Mouse (Mus musculus): ENCODE measurements around the gene Stt3a. TPM values are rescaled to one million over a fixed set of nuclear protein-coding genes. Genes with fewer than 3 reads are reported as not detected.

The Stt3a gene
- total RNA-seq, 2 experiments from 2014 or later: 34.3 to 46.0 TPM

GRCm38 (mm10) chr9:36692920-36693319 lies 74.6 kb downstream of the Stt3a start, which contains the start of gene Acrv1:
Gene Acrv1, plus strand, starts transcription at chr9:36693220.
- no peak within 1 kb of the TSS for H3K4me3 ChIP-seq
- intact Hi-C loops (cut with DNase I): no loop called here
- no peak for DNase-seq
- H3K27ac ChIP-seq: no peak within 1 kb of the TSS
- no peak for TF ChIP-seq CTCF (IDR thresholded peaks at IDR 0.05)

- H3K4me3 ChIP-seq: no peak overlapping the region
- no peak for TF ChIP-seq CTCF (IDR thresholded peaks at IDR 0.05)
- no peak overlapping the region for H3K27ac ChIP-seq
- intact Hi-C loops (cut with DNase I): no loop called here
- no peak for DNase-seq
Measured at GRCm38 (mm10) chr9:36687329-36687728, 80.2 kb downstream of the Stt3a start.

DNA sequence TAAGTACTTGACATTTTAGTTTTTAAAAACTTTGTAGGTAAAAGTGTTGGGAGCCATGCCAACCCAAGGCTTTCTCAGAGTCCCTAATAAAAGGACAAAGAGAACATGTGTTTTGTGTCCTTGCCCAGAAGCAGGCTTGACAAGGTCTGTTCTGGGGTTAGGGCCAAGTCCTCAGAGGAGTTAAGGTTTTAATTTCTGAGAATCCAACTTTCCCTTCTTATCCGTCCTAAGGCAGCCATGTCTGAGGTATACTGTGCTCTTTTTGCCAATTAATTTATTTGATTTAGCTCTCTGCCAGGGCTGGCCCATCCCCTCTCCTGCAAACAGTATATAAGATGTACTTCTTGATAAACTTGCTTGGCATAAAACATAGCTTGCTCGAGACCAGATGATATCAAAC lies 86.1 kb downstream of the Stt3a start:
- DNase-seq: no peak
- Histone ChIP-seq H3K4me3 (no peak overlapping the region), H3K27ac (no peak overlapping the region)
- intact Hi-C loops (cut with DNase I): no loop called here
- TF ChIP-seq CTCF (IDR thresholded peaks at IDR 0.05): no peak

Other genes starting within 250 kb of the Stt3a start
- not detected for gene Gm5615, start 225.7 kb downstream of the Stt3a start, total RNA-seq (2021)
- gene Gm17689, start 185.0 kb downstream of the Stt3a start, total RNA-seq (2021): not detected
- gene A630095E13Rik, start 124.3 kb downstream of the Stt3a start, total RNA-seq (2021): not detected
- gene Acrv1, start 74.5 kb downstream of the Stt3a start, total RNA-seq (2021): not detected
- gene Chek1, start 40.6 kb downstream of the Stt3a start, total RNA-seq (2021): under 1 TPM in 1 of 2 experiments, not detected in 1; 0.70 TPM
- 10 to 100 TPM; 78.2 to 79.3 TPM for gene Ei24, start 29.7 kb upstream of the Stt3a start, total RNA-seq (2021)
- 1 to 10 TPM; 4.2 to 4.7 TPM for gene Fez1, start 54.2 kb upstream of the Stt3a start, total RNA-seq (2021)

Data from gastrocnemius, adult 2 months (tissue).